In genomic region chr11:58602800-58603560, GRCm38 (mm10) we compare ENCODE assay signal across 37 mouse cellular contexts. TPM values are rescaled to one million over a fixed set of nuclear protein-coding genes. Genes with fewer than 3 reads are reported as not detected.
DNase-seq lines count a peak whose midpoint lies in the region; ATAC-seq and TF ChIP-seq lines count a peak whose summit lies in the region.
"Had no signal": no experiment of that assay in that cellular context is flagged by ENCODE, and none has a peak within 500 bp of the region (broad histone marks: within the 10 kb centered on the region; RNA-seq: fewer than 3 reads in every experiment).

No protein-coding gene starts in this region.

- H3K27me3 ChIP-seq in liver, embryonic 12.5 days (replicated peaks), result no peaks in the 10 kb centered on the region
- H3K27me3 ChIP-seq in Patski, result no peaks in the 10 kb centered on the region
- no peaks in the 10 kb centered on the region for H3K27me3 ChIP-seq in lung, postnatal 0 days (replicated peaks; ENCODE audit: insufficient read depth, low read length)
- H3K27me3 ChIP-seq: forebrain, embryonic 13.5 days; heart, embryonic 15.5 days; intestine, embryonic 15.5 days; limb, embryonic 15.5 days; neural tube, embryonic 15.5 days; stomach, embryonic 15.5 days had no signal

- no peak overlapping the region for H3K9ac ChIP-seq in liver, embryonic 12.5 days
- no peak overlapping the region for H3K9ac ChIP-seq in lung, postnatal 0 days (replicated peaks; ENCODE audit: low read depth)
- H3K9ac ChIP-seq: forebrain, embryonic 13.5 days; heart, embryonic 15.5 days; intestine, embryonic 15.5 days; limb, embryonic 15.5 days; liver, postnatal 0 days; neural tube, embryonic 15.5 days; stomach, embryonic 15.5 days had no signal

- no peaks in the 10 kb centered on the region for H3K9me3 ChIP-seq in liver, embryonic 12.5 days (replicated peaks)
- no peaks in the 10 kb centered on the region for H3K9me3 ChIP-seq in lung, postnatal 0 days (ENCODE audit: low read length)
- H3K9me3 ChIP-seq: forebrain, embryonic 13.5 days; heart, embryonic 10.5 days; heart, embryonic 15.5 days; intestine, embryonic 15.5 days; limb, embryonic 10.5 days; limb, embryonic 15.5 days; neural tube, embryonic 15.5 days; stomach, embryonic 15.5 days had no signal

- H3K4me3 ChIP-seq in liver, embryonic 12.5 days, result no peak overlapping the region
- no peak overlapping the region for H3K4me3 ChIP-seq in lung, postnatal 0 days (ENCODE audit: low read depth, low read length)
- H3K4me3 ChIP-seq: forebrain, embryonic 13.5 days; heart, embryonic 10.5 days; heart, embryonic 15.5 days; intestine, embryonic 15.5 days; limb, embryonic 10.5 days; limb, embryonic 15.5 days; neural tube, embryonic 15.5 days; stomach, embryonic 15.5 days had no signal

- 64% methylated on average over 6 of the region's 6 CpGs for WGBS in liver, embryonic 12.5 days (ENCODE audit: insufficient replicate concordance)
- 64% methylated on average over 6 of the region's 6 CpGs for WGBS in lung, postnatal 0 days

- CTCF ChIA-PET in Patski (lab: Charles Lee), result interaction anchor here (1.5 to 2.0 kb wide), 2 partner anchors 9 to 377 kb away, joined by 3 to 5 read pairs; no protein-coding TSS in a partner anchor

- H3K36me3 ChIP-seq in liver, embryonic 12.5 days, result no peaks in the 10 kb centered on the region
- no peaks in the 10 kb centered on the region for H3K36me3 ChIP-seq in lung, postnatal 0 days (ENCODE audit: insufficient read depth, low read length)
- H3K36me3 ChIP-seq: heart, embryonic 10.5 days; heart, embryonic 15.5 days; intestine, embryonic 15.5 days; limb, embryonic 10.5 days; limb, embryonic 15.5 days; neural tube, embryonic 15.5 days; stomach, embryonic 15.5 days had no signal

- DNase-seq in liver (no peak), 416B (ENCODE audit: low read depth) (peak; percentile 5), Patski (ENCODE audit: low read depth, low spot score) (peak; percentile 35)
- DNase-seq in thymus, postnatal 14 days, result no peak
- DNase-seq in lung, postnatal 0 days (ENCODE audit: low spot score), result no peak
- DNase-seq in urinary bladder, adult 2 months (ENCODE audit: low spot score), result no peak
- DNase-seq: adrenal gland, postnatal 14 days; cerebellum, adult 8-10 months; cerebellum, postnatal 25 days; gastrocnemius, postnatal 25 days; heart, adult 11 months; kidney, adult 2 months; kidney, postnatal 36 days; liver, postnatal 0 days; lung, postnatal 10 days; midbrain, embryonic 14.5 days; retina, postnatal 1 day; right cerebral cortex, postnatal 14 days; thymus, adult 18-20 months; thymus, postnatal 36 days had no signal

- H3K4me2 ChIP-seq in liver, embryonic 12.5 days, result no peak overlapping the region
- no peak overlapping the region for H3K4me2 ChIP-seq in lung, postnatal 0 days (replicated peaks; ENCODE audit: low read depth, low read length)
- H3K4me2 ChIP-seq: forebrain, embryonic 13.5 days; heart, embryonic 15.5 days; intestine, embryonic 15.5 days; limb, embryonic 15.5 days; neural tube, embryonic 15.5 days; stomach, embryonic 15.5 days had no signal

- peak; percentile 68; the same call in 1 of the 2 replicates for ATAC-seq in liver, embryonic 12.5 days
- peak; percentile 62 for ATAC-seq in Patski
- ATAC-seq in common myeloid progenitor, adult 5-6 weeks (replicated peaks; ENCODE audit: low read depth, poor library complexity, severe bottlenecking), result peak; percentile 62; the same call in 1 of the 2 replicates
- no peak for ATAC-seq in lung, postnatal 0 days
- ATAC-seq: forebrain, embryonic 13.5 days; hindbrain, postnatal 0 days; intestine, embryonic 15.5 days; liver, postnatal 0 days had no signal

- in situ Hi-C loops in Patski (cut with MboI; ENCODE audit: low pct_unique_long_range_greater_than_20kb), result no loop called here

- TF ChIP-seq CTCF in Patski (IDR thresholded peaks at IDR 0.05), result no peak
- TF ChIP-seq CTCF in lung, postnatal 0 days (IDR thresholded peaks at IDR 0.05), result no peak

- POLR2A ChIA-PET in Patski (lab: Charles Lee), result no interaction called here

- peaks cover 18% of the 10 kb centered on the region for H3K4me1 ChIP-seq in liver, embryonic 12.5 days
- H3K4me1 ChIP-seq in lung, postnatal 0 days (ENCODE audit: insufficient read depth, low read depth, low read length), result no peaks in the 10 kb centered on the region
- H3K4me1 ChIP-seq: forebrain, embryonic 13.5 days; heart, embryonic 10.5 days; heart, embryonic 15.5 days; intestine, embryonic 15.5 days; limb, embryonic 10.5 days; limb, embryonic 15.5 days; neural tube, embryonic 15.5 days; stomach, embryonic 15.5 days had no signal

- H3K27ac ChIP-seq in liver, embryonic 12.5 days, result no peak overlapping the region
- H3K27ac ChIP-seq in lung, postnatal 0 days (ENCODE audit: low read length), result no peak overlapping the region
- H3K27ac ChIP-seq: forebrain, embryonic 13.5 days; heart, embryonic 10.5 days; heart, embryonic 15.5 days; hindbrain, postnatal 0 days; intestine, embryonic 15.5 days; limb, embryonic 10.5 days; limb, embryonic 15.5 days; neural tube, embryonic 15.5 days; stomach, embryonic 15.5 days had no signal

- no peak for TF ChIP-seq EP300 in lung, postnatal 0 days (IDR thresholded peaks at IDR 0.05)

RNA-seq across cellular contexts. Expression of gene Olfr324, which starts 8.1 kb away (rescaled TPM):
- polyA plus RNA-seq in liver, embryonic 12.5 days (2016; fragmentation: Nextera tagmentation; extraction: Ambion mirVana), result not detected in 2 replicates
- 0.08 TPM for polyA plus RNA-seq in Patski (2021)
- not detected in 2 replicates for total RNA-seq in common myeloid progenitor, adult 5-6 weeks (2017)
- not detected in 2 replicates for polyA plus RNA-seq in lung, postnatal 0 days (2015; fragmentation: Nextera tagmentation; extraction: Ambion mirVana)
- not detected in 2 replicates for polyA plus RNA-seq in urinary bladder, adult 2 months (2012; rRNA removed)
- total RNA-seq: adrenal gland, postnatal 14 days; gastrocnemius, postnatal 25 days; heart, postnatal 25 days; layer of hippocampus, adult 8-10 months; left cerebral cortex, postnatal 10 days had no signal
- polyA plus RNA-seq: embryonic facial prominence, embryonic 11.5 days; forebrain, embryonic 13.5 days; heart, embryonic 10.5 days; heart, embryonic 15.5 days; hindbrain, embryonic 11.5 days; intestine, embryonic 15.5 days; kidney, adult 2 months; kidney, embryonic 16.5 days; limb, embryonic 10.5 days; limb, embryonic 15.5 days; liver, postnatal 0 days; midbrain, embryonic 14.5 days; stomach, embryonic 15.5 days had no signal

RNA-seq across cellular contexts. Expression of gene 2210407C18Rik, which starts 12.9 kb away (rescaled TPM):
- not detected in 2 replicates for polyA plus RNA-seq in liver, embryonic 12.5 days (2016; fragmentation: Nextera tagmentation; extraction: Ambion mirVana)
- polyA plus RNA-seq in Patski (2021), result 0.42 TPM
- not detected in 2 replicates for total RNA-seq in common myeloid progenitor, adult 5-6 weeks (2017)
- polyA plus RNA-seq in lung, postnatal 0 days (2015; fragmentation: Nextera tagmentation; extraction: Ambion mirVana), result not detected in 2 replicates
- not detected in 2 replicates for polyA plus RNA-seq in urinary bladder, adult 2 months (2012; rRNA removed)
- total RNA-seq: adrenal gland, postnatal 14 days; gastrocnemius, postnatal 25 days; hindbrain, postnatal 0 days; layer of hippocampus, adult 8-10 months; left cerebral cortex, postnatal 10 days had no signal
- polyA plus RNA-seq: embryonic facial prominence, embryonic 11.5 days; forebrain, embryonic 13.5 days; heart, embryonic 10.5 days; heart, embryonic 15.5 days; hindbrain, embryonic 11.5 days; hindbrain, postnatal 0 days; intestine, embryonic 15.5 days; kidney, adult 2 months; kidney, embryonic 16.5 days; limb, embryonic 10.5 days; limb, embryonic 15.5 days; liver, postnatal 0 days; midbrain, embryonic 14.5 days; neural tube, embryonic 15.5 days had no signal

RNA-seq across cellular contexts. Expression of gene Olfr325, which starts 25.4 kb away (rescaled TPM):
- not detected in 2 replicates for polyA plus RNA-seq in liver, embryonic 12.5 days (2016; fragmentation: Nextera tagmentation; extraction: Ambion mirVana)
- polyA plus RNA-seq in Patski (2021), result not detected
- total RNA-seq in common myeloid progenitor, adult 5-6 weeks (2017), result not detected in 2 replicates
- not detected in 2 replicates for polyA plus RNA-seq in lung, postnatal 0 days (2015; fragmentation: Nextera tagmentation; extraction: Ambion mirVana)
- not detected in 2 replicates for polyA plus RNA-seq in urinary bladder, adult 2 months (2012; rRNA removed)
- total RNA-seq: adrenal gland, postnatal 14 days; gastrocnemius, postnatal 25 days; heart, postnatal 25 days; hindbrain, postnatal 0 days; layer of hippocampus, adult 8-10 months; left cerebral cortex, postnatal 10 days had no signal
- polyA plus RNA-seq: embryonic facial prominence, embryonic 11.5 days; forebrain, embryonic 13.5 days; heart, embryonic 10.5 days; heart, embryonic 15.5 days; hindbrain, embryonic 11.5 days; hindbrain, postnatal 0 days; intestine, embryonic 15.5 days; kidney, adult 2 months; kidney, embryonic 16.5 days; limb, embryonic 10.5 days; limb, embryonic 15.5 days; liver, postnatal 0 days; midbrain, embryonic 14.5 days; neural tube, embryonic 15.5 days; stomach, embryonic 15.5 days had no signal

RNA-seq across cellular contexts. Expression of gene Olfr323, which starts 27.3 kb away (rescaled TPM):
- polyA plus RNA-seq in liver, embryonic 12.5 days (2016; fragmentation: Nextera tagmentation; extraction: Ambion mirVana), result not detected in 2 replicates
- polyA plus RNA-seq in Patski (2021), result not detected
- total RNA-seq in common myeloid progenitor, adult 5-6 weeks (2017), result not detected in 2 replicates
- polyA plus RNA-seq in lung, postnatal 0 days (2015; fragmentation: Nextera tagmentation; extraction: Ambion mirVana), result not detected in 2 replicates
- polyA plus RNA-seq in urinary bladder, adult 2 months (2012; rRNA removed), result not detected in 2 replicates
- total RNA-seq: adrenal gland, postnatal 14 days; gastrocnemius, postnatal 25 days; heart, postnatal 25 days; hindbrain, postnatal 0 days; layer of hippocampus, adult 8-10 months; left cerebral cortex, postnatal 10 days had no signal
- polyA plus RNA-seq: embryonic facial prominence, embryonic 11.5 days; forebrain, embryonic 13.5 days; heart, embryonic 10.5 days; heart, embryonic 15.5 days; hindbrain, embryonic 11.5 days; hindbrain, postnatal 0 days; intestine, embryonic 15.5 days; kidney, adult 2 months; kidney, embryonic 16.5 days; limb, embryonic 10.5 days; limb, embryonic 15.5 days; liver, postnatal 0 days; midbrain, embryonic 14.5 days; neural tube, embryonic 15.5 days; stomach, embryonic 15.5 days had no signal

RNA-seq across cellular contexts. Expression of gene Olfr224, which starts 32.6 kb away (rescaled TPM):
- not detected in 2 replicates for polyA plus RNA-seq in liver, embryonic 12.5 days (2016; fragmentation: Nextera tagmentation; extraction: Ambion mirVana)
- polyA plus RNA-seq in Patski (2021), result not detected
- not detected in 2 replicates for total RNA-seq in common myeloid progenitor, adult 5-6 weeks (2017)
- not detected in 2 replicates for polyA plus RNA-seq in lung, postnatal 0 days (2015; fragmentation: Nextera tagmentation; extraction: Ambion mirVana)
- polyA plus RNA-seq in urinary bladder, adult 2 months (2012; rRNA removed), result not detected in 2 replicates
- total RNA-seq: adrenal gland, postnatal 14 days; gastrocnemius, postnatal 25 days; heart, postnatal 25 days; hindbrain, postnatal 0 days; layer of hippocampus, adult 8-10 months; left cerebral cortex, postnatal 10 days had no signal
- polyA plus RNA-seq: embryonic facial prominence, embryonic 11.5 days; forebrain, embryonic 13.5 days; heart, embryonic 10.5 days; hindbrain, embryonic 11.5 days; intestine, embryonic 15.5 days; kidney, adult 2 months; kidney, embryonic 16.5 days; limb, embryonic 10.5 days; limb, embryonic 15.5 days; liver, postnatal 0 days; midbrain, embryonic 14.5 days; stomach, embryonic 15.5 days had no signal

Comparison
In these comparisons a context has a peak if more than half of its experiments do, and no peak if none do; other contexts are left out.
1. DNase-seq: peak in 416B (single experiment) and Patski (single experiment); none in liver (single experiment), thymus, postnatal 14 days (single experiment), lung, postnatal 0 days (single experiment) and urinary bladder, adult 2 months (single experiment).